Comparison of ENCODE assay signal across 8 mouse cellular contexts in the genomic region with DNA sequence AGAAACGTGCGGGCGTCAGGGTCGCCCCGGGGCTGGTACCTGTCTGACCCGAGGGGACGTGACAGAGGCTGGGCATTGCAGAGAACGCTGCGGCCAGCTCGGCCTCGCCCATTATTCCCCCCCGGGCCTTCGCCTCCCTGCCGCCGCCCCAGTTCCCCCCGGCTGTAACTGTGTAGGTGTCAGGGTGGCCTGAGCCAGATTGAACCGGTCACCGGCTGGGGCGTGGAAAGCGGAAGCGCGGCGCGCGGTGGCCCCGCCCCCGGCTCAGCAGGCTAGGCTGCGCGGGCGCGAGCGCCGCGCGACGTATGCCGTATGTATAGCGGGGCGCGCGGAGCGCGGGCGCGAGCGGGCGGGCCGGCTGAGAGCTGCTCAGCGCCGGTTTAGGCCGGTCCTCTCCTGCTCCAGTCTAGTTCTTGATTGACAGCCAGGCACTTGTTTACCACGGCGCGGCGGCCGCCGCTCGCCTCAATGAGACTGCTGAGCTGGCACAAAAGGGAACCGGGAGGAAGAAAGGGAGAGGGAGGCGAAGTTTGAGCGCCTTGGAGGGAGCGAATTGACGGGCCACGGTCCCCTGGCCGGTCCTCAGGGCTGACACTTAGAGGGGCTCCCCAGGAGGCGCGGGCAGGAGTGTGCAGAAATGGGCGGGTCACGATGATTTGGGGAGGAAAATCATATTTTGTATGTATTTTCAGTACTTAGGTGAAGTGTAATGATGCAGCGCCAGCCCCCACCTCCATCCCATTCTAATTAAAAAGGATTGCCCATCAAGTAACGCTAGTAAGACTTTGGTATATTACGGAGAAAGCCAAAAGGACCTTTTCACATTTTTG. TPM values are rescaled to one million over a fixed set of nuclear protein-coding genes. Genes with fewer than 3 reads are reported as not detected.
A peak's percentile ranks its signal among the peaks of the same experiment; 100 is the strongest.
DNase-seq lines count a peak whose midpoint lies in the region; ATAC-seq and TF ChIP-seq lines count a peak whose summit lies in the region.

No protein-coding gene starts in this region.

- peak; percentile 85 for ATAC-seq in forebrain, postnatal 0 days
- peak; percentile 93 for ATAC-seq in lung, embryonic 14.5 days (ENCODE audit: insufficient read depth)
- ATAC-seq in neutrophil, adult 5-6 weeks (ENCODE audit: extremely low read depth, insufficient number of reproducible peaks, low FRiP score, poor library complexity, severe bottlenecking) = peak; percentile 47

- H3K4me2 ChIP-seq in forebrain, postnatal 0 days (ENCODE audit: low read depth) = peak overlapping the region; percentile 61
- peak overlapping the region; percentile 65 for H3K4me2 ChIP-seq in lung, embryonic 14.5 days

- peak overlapping the region; percentile 99 for H3K9ac ChIP-seq in forebrain, postnatal 0 days
- H3K9ac ChIP-seq in lung, embryonic 14.5 days = peak overlapping the region; percentile 100

- H3K4me1 ChIP-seq in cerebellum, adult 2 months (ENCODE audit: control insufficient read depth, insufficient read depth, low read length) = no peaks in the 10 kb centered on the region
- 0 out of 2 replicates have a peak, but pooled peaks cover 7% of the 10 kb centered on the region for H3K4me1 ChIP-seq in forebrain, postnatal 0 days (ENCODE audit: insufficient read depth)
- H3K4me1 ChIP-seq in lung, embryonic 14.5 days (ENCODE audit: insufficient read depth) = no peaks in the 10 kb centered on the region

- peak; percentile 85 for DNase-seq in MEL-GATA-1-ER (ENCODE audit: extremely low read depth, low read depth)
- DNase-seq in cerebellum, adult 2 months = peak; percentile 93 to 94
- peak; percentile 97 for DNase-seq in forebrain, postnatal 0 days
- DNase-seq in heart, postnatal 4 days = peak; percentile 94
- peak; percentile 85 to 90 for DNase-seq in layer of hippocampus, adult 8-10 months (ENCODE audit: low spot score in 2 of 2)
- peak; percentile 99 for DNase-seq in lung, embryonic 14.5 days
- peak; percentile 94 for DNase-seq in testis, postnatal 14 days (ENCODE audit: low spot score)

- under 1% methylated on average over 72 of the region's 72 CpGs for WGBS in cerebellum, adult 2 months
- WGBS in forebrain, postnatal 0 days = 1% methylated on average over 66 of the region's 72 CpGs
- under 1% methylated on average over 72 of the region's 72 CpGs for WGBS in lung, embryonic 14.5 days

- H3K27me3 ChIP-seq in cerebellum, adult 2 months (ENCODE audit: control insufficient read depth, insufficient read depth, low read length) = no peaks in the 10 kb centered on the region
- H3K27me3 ChIP-seq in forebrain, postnatal 0 days (ENCODE audit: insufficient read depth, low read length) = no peaks in the 10 kb centered on the region
- H3K27me3 ChIP-seq in lung, embryonic 14.5 days (ENCODE audit: insufficient read depth, low read length) = no peaks in the 10 kb centered on the region

- H3K27ac ChIP-seq in cerebellum, adult 2 months (ENCODE audit: insufficient read depth, low read length) = peak overlapping the region; percentile 97
- peak overlapping the region; percentile 100 for H3K27ac ChIP-seq in forebrain, postnatal 0 days (ENCODE audit: low read depth, low read length)
- H3K27ac ChIP-seq in lung, embryonic 14.5 days (ENCODE audit: low read depth) = peak overlapping the region; percentile 100

- peak overlapping the region; percentile 73 for H3K4me3 ChIP-seq in cerebellum, adult 2 months (replicated peaks; ENCODE audit: insufficient read depth, low read depth, low read length)
- peak overlapping the region; percentile 90 for H3K4me3 ChIP-seq in forebrain, postnatal 0 days (ENCODE audit: low read depth, low read length)
- H3K4me3 ChIP-seq in lung, embryonic 14.5 days (ENCODE audit: low read depth, low read length) = peak overlapping the region; percentile 86

- H3K9me3 ChIP-seq in forebrain, postnatal 0 days (ENCODE audit: low read length) = no peaks in the 10 kb centered on the region
- no peaks in the 10 kb centered on the region for H3K9me3 ChIP-seq in lung, embryonic 14.5 days (ENCODE audit: low read depth, low read length)

- peaks cover 16% of the 10 kb centered on the region for H3K36me3 ChIP-seq in forebrain, postnatal 0 days (ENCODE audit: insufficient read depth)
- peaks cover 25% of the 10 kb centered on the region for H3K36me3 ChIP-seq in lung, embryonic 14.5 days (ENCODE audit: insufficient read depth)

- TF ChIP-seq POLR2A in cerebellum, adult 2 months (IDR thresholded peaks at IDR 0.05; ENCODE audit: borderline replicate concordance, insufficient read depth, low read length) = peak; percentile 60; the same call in 1 of the 2 replicates

- TF ChIP-seq CTCF in cerebellum, adult 2 months (IDR thresholded peaks at IDR 0.05; ENCODE audit: borderline replicate concordance, insufficient read depth, low read depth, low read length) = no peak
- TF ChIP-seq CTCF in forebrain, postnatal 0 days (IDR thresholded peaks at IDR 0.05; ENCODE audit: low read depth) = no peak
- TF ChIP-seq CTCF in lung, embryonic 14.5 days (IDR thresholded peaks at IDR 0.05; ENCODE audit: low read depth) = no peak

RNA-seq across cellular contexts. Expression of gene Arrdc3, which starts 2.9 kb away (rescaled TPM):
- 56.7 and 58.6 TPM in 2 replicates for polyA plus RNA-seq in cerebellum, adult 2 months (2012; rRNA removed)
- 90.6 and 99.8 TPM in 2 replicates for total RNA-seq in forebrain, postnatal 0 days (2014; rRNA removed)
- 56.5 and 58.6 TPM in 2 replicates for polyA plus RNA-seq in forebrain, postnatal 0 days (2015; fragmentation: Nextera tagmentation; extraction: Ambion mirVana)
- total RNA-seq in heart, postnatal 4 days (2021) = 10 to 100 TPM; 44.2 to 46.4 TPM
- total RNA-seq in layer of hippocampus, adult 8-10 months (2022) = 10 to 100 TPM; 42.4 to 60.8 (median 47.6) TPM
- 65.5 and 69.2 TPM in 2 replicates for polyA plus RNA-seq in lung, embryonic 14.5 days (2014; fragmentation: Nextera tagmentation; extraction: Ambion mirVana)
- total RNA-seq in neutrophil, adult 5-6 weeks (2017) = 302 and 332 TPM in 2 replicates

Comparison
In these comparisons a context has a peak if more than half of its experiments do, and no peak if none do; other contexts are left out.
1. Peak in every context shown above with its lines: DNase-seq, ATAC-seq, H3K4me3 ChIP-seq and H3K27ac ChIP-seq.